Mouse (Mus musculus) megakaryocyte, embryonic 14.5 days (primary cell): ENCODE results near the gene 4930452B06Rik.

ENCODE experiments used
- FLI1 ChIP-seq: IDR thresholded peaks from 2 replicates; pipeline ENCODE4 v1.6.1; 2012; ENCODE audit warnings: low read length, inconsistent platforms, mixed read lengths
- GATA1 ChIP-seq: IDR thresholded peaks from 3 replicates; pipeline ENCODE4 v1.6.1; 2012; ENCODE audit warnings: mixed read lengths, low read length, inconsistent platforms, borderline replicate concordance

DNA sequence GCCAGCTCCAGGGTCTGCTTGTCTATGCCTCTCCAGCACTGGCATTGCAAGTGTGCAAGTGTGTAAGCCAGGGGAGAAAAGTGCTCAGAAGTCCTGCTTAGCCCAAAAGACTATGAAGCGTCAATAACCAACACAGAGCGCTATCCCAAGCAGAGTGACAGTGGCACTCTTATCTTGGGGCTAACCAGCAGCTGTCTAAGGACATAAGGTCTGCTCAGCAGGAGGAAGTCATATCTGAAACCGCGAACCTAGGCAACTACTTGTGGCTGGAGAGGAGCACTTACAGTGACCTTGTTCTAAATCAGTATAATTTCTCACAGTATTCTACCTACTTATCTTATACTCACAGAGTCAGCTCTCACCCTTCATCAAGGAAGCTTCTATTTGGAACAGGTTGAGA lies 214.9 kb downstream of the 4930452B06Rik start:
- TF ChIP-seq GATA1 (no peak), FLI1 (no peak)
